Mouse (Mus musculus) testis, adult 2 months (tissue): ENCODE measurements around the gene Lgi2.

Experiments
- CTCF ChIP-seq: fragments of 200-500 bp; IDR thresholded peaks from 2 replicates; pipeline ENCODE4 v1.5.1; 2012; ENCODE audit warnings: low read depth, mild to moderate bottlenecking, inconsistent platforms, low read length, moderate library complexity; ENCODE audit not compliant: control insufficient read depth, insufficient read depth, insufficient replicate concordance
- POLR2A ChIP-seq: fragments of 200-500 bp; IDR thresholded peaks from 2 replicates; pipeline ENCODE4 v1.6.1; 2012; ENCODE audit warnings: low read depth, mild to moderate bottlenecking, inconsistent platforms, low read length, moderate library complexity; ENCODE audit not compliant: control insufficient read depth

DNA sequence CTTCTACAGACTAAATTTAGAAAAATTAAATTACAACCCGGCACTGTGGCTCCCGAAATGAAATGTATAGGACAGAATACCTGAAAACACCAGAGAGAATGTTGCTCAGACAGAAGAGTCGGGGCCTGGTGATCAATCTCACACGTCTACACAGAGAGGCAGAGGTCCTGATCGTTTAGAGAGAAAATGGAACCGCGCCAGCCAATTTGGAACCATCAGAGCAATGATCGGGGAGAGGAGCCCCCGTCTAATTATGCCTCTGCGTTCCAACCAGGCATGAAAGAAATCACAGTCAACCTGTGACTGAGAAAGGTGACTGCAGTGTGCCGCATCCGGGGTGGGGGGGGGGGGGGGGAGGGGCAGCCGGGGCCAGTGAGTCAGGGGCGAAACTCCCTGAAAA, 70.6 kb downstream of the Lgi2 start:
- TF ChIP-seq POLR2A (no peak), CTCF (no peak)
